Mouse (Mus musculus): Measurements from ENCODE around the gene Malrd1. TPM values are rescaled to one million over a fixed set of nuclear protein-coding genes. Genes with fewer than 3 reads are reported as not detected.

Gene Malrd1
- polyA plus RNA-seq, 1 experiment from 2014 or later, result 1.8 TPM

- no peak for TF ChIP-seq CTCF (IDR thresholded peaks at IDR 0.05; ENCODE audit: low read depth)
- H3K4me1 ChIP-seq (replicated peaks; ENCODE audit: control insufficient read depth, insufficient read depth, low read length), result no peaks in the 10 kb centered on the region
- no peak overlapping the region for H3K9ac ChIP-seq (ENCODE audit: low read depth, low read length)
- 28% methylated on average over 7 of the region's 7 CpGs for whole genome bisulfite sequencing
- no peak overlapping the region for H3K27ac ChIP-seq (ENCODE audit: low read depth, low read length)
- H3K9me3 ChIP-seq (ENCODE audit: control insufficient read depth), result no peaks in the 10 kb centered on the region
- no peaks in the 10 kb centered on the region for H3K36me3 ChIP-seq (ENCODE audit: control insufficient read depth, insufficient read depth)
- no peak for ATAC-seq
- H3K4me3 ChIP-seq (ENCODE audit: low read depth, low read length), result no peak overlapping the region
- no peak overlapping the region for H3K4me2 ChIP-seq (replicated peaks; ENCODE audit: low read depth)
- H3K27me3 ChIP-seq (replicated peaks; ENCODE audit: control insufficient read depth, insufficient read depth, low read length), result no peaks in the 10 kb centered on the region
These were observed 343.1 kb downstream of the Malrd1 start for GRCm38 (mm10) chr2:15869380-15869779.

GRCm38 (mm10) chr2:15893418-15894120 lies 367.3 kb downstream of the Malrd1 start:
- Histone ChIP-seq H3K27ac (ENCODE audit: low read depth, low read length) (no peak overlapping the region), H3K4me1 (replicated peaks; ENCODE audit: control insufficient read depth, insufficient read depth, low read length) (no peaks in the 10 kb centered on the region), H3K36me3 (ENCODE audit: control insufficient read depth, insufficient read depth) (no peaks in the 10 kb centered on the region), H3K9ac (ENCODE audit: low read depth, low read length) (no peak overlapping the region), H3K9me3 (ENCODE audit: control insufficient read depth) (no peaks in the 10 kb centered on the region), H3K27me3 (replicated peaks; ENCODE audit: control insufficient read depth, insufficient read depth, low read length) (no peaks in the 10 kb centered on the region), H3K4me2 (replicated peaks; ENCODE audit: low read depth) (no peak overlapping the region), H3K4me3 (ENCODE audit: low read depth, low read length) (no peak overlapping the region)
- no peak for TF ChIP-seq CTCF (IDR thresholded peaks at IDR 0.05; ENCODE audit: low read depth)
- WGBS, result 64% methylated on average over 1 of the region's 1 CpGs
- ATAC-seq, result no peak

- H3K4me1 ChIP-seq (replicated peaks; ENCODE audit: control insufficient read depth, insufficient read depth, low read length), result no peaks in the 10 kb centered on the region
- H3K9ac ChIP-seq (ENCODE audit: low read depth, low read length), result no peak overlapping the region
- H3K4me3 ChIP-seq (ENCODE audit: low read depth, low read length), result no peak overlapping the region
- H3K36me3 ChIP-seq (ENCODE audit: control insufficient read depth, insufficient read depth), result no peaks in the 10 kb centered on the region
- 52% methylated on average over 3 of the region's 3 CpGs for WGBS
- ATAC-seq, result no peak
- H3K27ac ChIP-seq (ENCODE audit: low read depth, low read length), result no peak overlapping the region
- no peaks in the 10 kb centered on the region for H3K27me3 ChIP-seq (replicated peaks; ENCODE audit: control insufficient read depth, insufficient read depth, low read length)
- TF ChIP-seq CTCF (IDR thresholded peaks at IDR 0.05; ENCODE audit: low read depth), result no peak
- H3K4me2 ChIP-seq (replicated peaks; ENCODE audit: low read depth), result no peak overlapping the region
- H3K9me3 ChIP-seq (ENCODE audit: control insufficient read depth), result no peaks in the 10 kb centered on the region
These were observed 399.2 kb downstream of the Malrd1 start for GRCm38 (mm10) chr2:15925432-15925831.

- Histone ChIP-seq H3K27ac (ENCODE audit: low read depth, low read length) (no peak overlapping the region), H3K9me3 (ENCODE audit: control insufficient read depth) (no peaks in the 10 kb centered on the region), H3K4me1 (replicated peaks; ENCODE audit: control insufficient read depth, insufficient read depth, low read length) (no peaks in the 10 kb centered on the region), H3K27me3 (replicated peaks; ENCODE audit: control insufficient read depth, insufficient read depth, low read length) (no peaks in the 10 kb centered on the region), H3K36me3 (ENCODE audit: control insufficient read depth, insufficient read depth) (no peaks in the 10 kb centered on the region), H3K4me2 (replicated peaks; ENCODE audit: low read depth) (no peak overlapping the region), H3K9ac (ENCODE audit: low read depth, low read length) (no peak overlapping the region), H3K4me3 (ENCODE audit: low read depth, low read length) (no peak overlapping the region)
- WGBS, result 70% methylated on average over 1 of the region's 1 CpGs
- ATAC-seq, result no peak
- no peak for TF ChIP-seq CTCF (IDR thresholded peaks at IDR 0.05; ENCODE audit: low read depth)
These were observed 399.8 kb downstream of the Malrd1 start for GRCm38 (mm10) chr2:15926041-15926440.

- no peak for ATAC-seq
- 75% methylated on average over 1 of the region's 1 CpGs for WGBS
These were observed 405.2 kb downstream of the Malrd1 start for GRCm38 (mm10) chr2:15931479-15931878.

GRCm38 (mm10) chr2:15931924-15932323 lies 405.6 kb downstream of the Malrd1 start:
- Histone ChIP-seq H3K4me2 (replicated peaks; ENCODE audit: low read depth) (no peak overlapping the region), H3K27ac (ENCODE audit: low read depth, low read length) (no peak overlapping the region), H3K27me3 (replicated peaks; ENCODE audit: control insufficient read depth, insufficient read depth, low read length) (no peaks in the 10 kb centered on the region), H3K9ac (ENCODE audit: low read depth, low read length) (no peak overlapping the region), H3K4me1 (replicated peaks; ENCODE audit: control insufficient read depth, insufficient read depth, low read length) (no peaks in the 10 kb centered on the region), H3K4me3 (ENCODE audit: low read depth, low read length) (no peak overlapping the region), H3K9me3 (ENCODE audit: control insufficient read depth) (no peaks in the 10 kb centered on the region), H3K36me3 (ENCODE audit: control insufficient read depth, insufficient read depth) (no peaks in the 10 kb centered on the region)
- TF ChIP-seq CTCF (IDR thresholded peaks at IDR 0.05; ENCODE audit: low read depth), result no peak
- ATAC-seq, result no peak

More at GRCm38 (mm10) chr2:15931479-15931878, 405.2 kb downstream of the Malrd1 start:
- no peaks in the 10 kb centered on the region for H3K4me1 ChIP-seq (replicated peaks; ENCODE audit: control insufficient read depth, insufficient read depth, low read length)
- TF ChIP-seq CTCF (IDR thresholded peaks at IDR 0.05; ENCODE audit: low read depth), result no peak
- no peaks in the 10 kb centered on the region for H3K9me3 ChIP-seq (ENCODE audit: control insufficient read depth)
- no peak overlapping the region for H3K4me2 ChIP-seq (replicated peaks; ENCODE audit: low read depth)
- no peaks in the 10 kb centered on the region for H3K27me3 ChIP-seq (replicated peaks; ENCODE audit: control insufficient read depth, insufficient read depth, low read length)
- H3K27ac ChIP-seq (ENCODE audit: low read depth, low read length), result no peak overlapping the region
- H3K36me3 ChIP-seq (ENCODE audit: control insufficient read depth, insufficient read depth), result no peaks in the 10 kb centered on the region
- no peak overlapping the region for H3K9ac ChIP-seq (ENCODE audit: low read depth, low read length)
- no peak overlapping the region for H3K4me3 ChIP-seq (ENCODE audit: low read depth, low read length)

All from intestine, postnatal 0 days (tissue).